Mouse (Mus musculus): Measurements from ENCODE around the gene Ndc1. TPM values are rescaled to one million over a fixed set of nuclear protein-coding genes. Genes with fewer than 3 reads are reported as not detected.

The Ndc1 gene
- polyA plus RNA-seq, 1 experiment from 2014 or later: 17.1 TPM

- H3K9me3 ChIP-seq: no peaks in the 10 kb centered on the region
- H3K27me3 ChIP-seq: no peaks in the 10 kb centered on the region
- no peak overlapping the region for H3K9ac ChIP-seq
- WGBS: 79% methylated on average over 18 of the region's 18 CpGs
- H3K27ac ChIP-seq (replicated peaks): no peak overlapping the region
- no peaks in the 10 kb centered on the region for H3K4me1 ChIP-seq (replicated peaks)
- H3K4me2 ChIP-seq: no peak overlapping the region
- no peaks in the 10 kb centered on the region for H3K36me3 ChIP-seq
- H3K4me3 ChIP-seq: no peak overlapping the region
- ATAC-seq (ENCODE audit: low read depth): no peak
Measured at GRCm38 (mm10) chr4:107452266-107453015, 84.9 kb downstream of the Ndc1 start.

GRCm38 (mm10) chr4:107453141-107453984 is 85.8 kb downstream of the Ndc1 start:
- peak; percentile 78 for ATAC-seq (ENCODE audit: low read depth)
- H3K9me3 ChIP-seq: no peaks in the 10 kb centered on the region
- H3K9ac ChIP-seq: no peak overlapping the region
- H3K27ac ChIP-seq (replicated peaks): no peak overlapping the region; the same call in 1 of the 2 replicates
- no peak overlapping the region for H3K4me3 ChIP-seq
- H3K36me3 ChIP-seq: no peaks in the 10 kb centered on the region
- no peaks in the 10 kb centered on the region for H3K27me3 ChIP-seq
- 0 out of 2 replicates have a peak, but pooled peaks cover 7% of the 10 kb centered on the region for H3K4me1 ChIP-seq (replicated peaks)
- H3K4me2 ChIP-seq: no peak overlapping the region
- 63% methylated on average over 16 of the region's 16 CpGs for WGBS

GRCm38 (mm10) chr4:107457602-107458001 is 90.0 kb downstream of the Ndc1 start:
- Histone ChIP-seq H3K36me3 (no peaks in the 10 kb centered on the region), H3K27ac (replicated peaks) (no peak overlapping the region), H3K4me3 (no peak overlapping the region), H3K4me2 (no peak overlapping the region), H3K9ac (no peak overlapping the region), H3K9me3 (no peaks in the 10 kb centered on the region), H3K4me1 (replicated peaks) (0 out of 2 replicates have a peak, but pooled peaks cover 7% of the 10 kb centered on the region), H3K27me3 (no peaks in the 10 kb centered on the region)
- WGBS: 58% methylated on average over 12 of the region's 12 CpGs
- ATAC-seq (ENCODE audit: low read depth): no peak

DNA sequence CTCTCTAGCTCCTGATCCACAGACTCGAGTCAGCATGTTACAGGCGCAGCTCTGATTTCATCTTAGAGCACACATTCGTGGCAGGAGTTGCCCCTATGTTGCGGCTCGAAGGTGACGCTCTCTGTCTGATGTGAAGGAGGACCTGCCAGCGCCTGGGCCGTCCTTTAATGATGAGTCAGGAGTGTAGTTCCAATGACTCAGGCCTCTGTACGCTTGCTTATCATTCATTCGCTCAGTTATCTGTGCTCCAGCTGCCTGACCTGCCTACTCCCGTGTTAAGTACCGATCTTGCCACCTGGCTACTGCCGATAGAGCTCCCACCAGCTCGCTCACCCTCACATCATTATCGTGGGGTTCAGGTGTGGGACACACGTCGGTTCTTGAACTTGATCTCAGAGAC is 91.3 kb downstream of the Ndc1 start:
- no peaks in the 10 kb centered on the region for H3K36me3 ChIP-seq
- no peaks in the 10 kb centered on the region for H3K27me3 ChIP-seq
- H3K4me1 ChIP-seq (replicated peaks): 0 out of 2 replicates have a peak, but pooled peaks cover 7% of the 10 kb centered on the region
- 88% methylated on average over 17 of the region's 17 CpGs for WGBS
- no peak for ATAC-seq (ENCODE audit: low read depth)
- no peak overlapping the region for H3K4me2 ChIP-seq
- H3K4me3 ChIP-seq: no peak overlapping the region
- H3K9ac ChIP-seq: no peak overlapping the region
- no peak overlapping the region for H3K27ac ChIP-seq (replicated peaks)
- H3K9me3 ChIP-seq: no peaks in the 10 kb centered on the region

DNA sequence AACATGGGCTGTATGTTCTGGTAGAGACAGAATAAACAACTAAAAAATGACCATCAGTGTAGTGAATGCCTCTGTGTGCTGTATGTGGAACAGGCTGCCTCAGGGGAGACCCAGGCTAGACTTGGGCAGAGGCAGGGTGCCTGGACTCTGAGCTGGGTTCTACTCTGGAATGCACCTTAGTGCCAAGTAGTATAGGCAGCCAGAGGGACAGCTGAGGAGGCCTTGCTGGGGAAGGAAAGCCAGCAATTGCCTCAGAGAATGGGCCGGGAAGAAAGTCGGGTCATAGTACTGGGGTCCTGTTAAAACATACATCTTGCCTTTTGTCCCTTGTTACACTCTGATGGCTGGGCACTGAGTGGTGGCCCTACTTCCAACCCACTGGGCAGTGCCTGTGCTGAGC is 91.9 kb downstream of the Ndc1 start:
- Histone ChIP-seq H3K4me3 (no peak overlapping the region), H3K27me3 (no peaks in the 10 kb centered on the region), H3K36me3 (no peaks in the 10 kb centered on the region), H3K4me2 (no peak overlapping the region), H3K9me3 (no peaks in the 10 kb centered on the region), H3K9ac (no peak overlapping the region), H3K4me1 (replicated peaks) (0 out of 2 replicates have a peak, but pooled peaks cover 7% of the 10 kb centered on the region), H3K27ac (replicated peaks) (no peak overlapping the region)
- no peak for ATAC-seq (ENCODE audit: low read depth)
- whole genome bisulfite sequencing: 81% methylated on average over 2 of the region's 2 CpGs

DNA sequence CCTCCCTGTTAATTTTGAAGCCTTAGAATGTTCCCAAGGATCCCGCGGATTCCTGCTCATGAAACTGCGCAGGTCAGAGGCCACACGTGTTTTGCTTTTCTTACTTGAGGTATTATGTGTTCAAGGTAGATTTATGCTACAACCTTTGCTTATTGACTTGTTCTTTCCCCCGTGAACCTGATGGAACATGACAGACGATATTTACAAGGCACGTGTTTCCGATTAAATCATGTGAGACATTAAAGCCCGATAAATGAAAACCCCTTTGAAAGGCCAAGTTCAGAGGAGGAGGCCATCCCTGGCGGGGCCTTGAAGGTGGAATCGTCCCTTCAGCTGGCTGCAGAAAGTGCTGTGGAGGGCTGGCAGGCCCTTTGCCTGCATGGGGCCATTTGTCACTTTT is 92.9 kb downstream of the Ndc1 start:
- H3K27ac ChIP-seq (replicated peaks): no peak overlapping the region

More for the DNA sequence above, 92.9 kb downstream of the Ndc1 start:
- Histone ChIP-seq H3K36me3 (no peaks in the 10 kb centered on the region), H3K27me3 (no peaks in the 10 kb centered on the region), H3K4me2 (no peak overlapping the region), H3K9ac (no peak overlapping the region), H3K4me3 (no peak overlapping the region), H3K4me1 (replicated peaks) (0 out of 2 replicates have a peak, but pooled peaks cover 7% of the 10 kb centered on the region), H3K9me3 (no peaks in the 10 kb centered on the region)
- ATAC-seq (ENCODE audit: low read depth): no peak
- whole genome bisulfite sequencing: 73% methylated on average over 11 of the region's 11 CpGs

Small RNAs within 50 kb of the gene (microRNA-seq; reads per million reads assigned to microRNA genes)
- not detected for gene Gm24804

Other genes with a start within 250 kb of the Ndc1 start
- 441 and 449 TPM in 2 replicates for gene Tmem59, start 189.4 kb upstream of the Ndc1 start, polyA plus RNA-seq (2015; fragmentation: Nextera tagmentation; extraction: Ambion mirVana)
- 20.5 and 36.9 TPM in 2 replicates for gene Tceanc2, start 188.7 kb upstream of the Ndc1 start, polyA plus RNA-seq (2015; fragmentation: Nextera tagmentation; extraction: Ambion mirVana)
- not detected in 2 replicates for gene Ldlrad1, start 158.6 kb upstream of the Ndc1 start, polyA plus RNA-seq (2015; fragmentation: Nextera tagmentation; extraction: Ambion mirVana)
- 63.5 and 71.5 TPM in 2 replicates for gene Lrrc42, start 114.3 kb upstream of the Ndc1 start, polyA plus RNA-seq (2015; fragmentation: Nextera tagmentation; extraction: Ambion mirVana)
- gene Hspb11, start 114.2 kb upstream of the Ndc1 start, polyA plus RNA-seq (2015; fragmentation: Nextera tagmentation; extraction: Ambion mirVana): 47.1 and 51.6 TPM in 2 replicates
- gene Dio1, start 60.6 kb upstream of the Ndc1 start, polyA plus RNA-seq (2015; fragmentation: Nextera tagmentation; extraction: Ambion mirVana): not detected in 2 replicates
- 63.0 and 63.5 TPM in 2 replicates for gene Yipf1, start 53.4 kb upstream of the Ndc1 start, polyA plus RNA-seq (2015; fragmentation: Nextera tagmentation; extraction: Ambion mirVana)
- gene Glis1, start 66.8 kb downstream of the Ndc1 start, polyA plus RNA-seq (2015; fragmentation: Nextera tagmentation; extraction: Ambion mirVana): 2.7 and 3.7 TPM in 2 replicates

All from neural tube, embryonic 13.5 days (tissue).